Mouse (Mus musculus) forebrain, embryonic 14.5 days (tissue): ENCODE data around the gene Notch1. TPM values are rescaled to one million over a fixed set of nuclear protein-coding genes. Genes with fewer than 3 reads are reported as not detected.

Experiments used
- microRNA-seq: library from miRNA; unstranded; fragments of <30 nt; microRNA quantifications from one replicate; pipeline ENCODE4, GENCODE M21; 2016
- polyA plus RNA-seq: library from polyadenylated mRNA; unstranded; fragments of >200 nt; fragmentation: Nextera tagmentation; extraction: Ambion mirVana; gene quantifications from 2 replicates; pipeline ENCODE4 v1.2.1, GENCODE M21; 2014

Gene Notch1
- polyA plus RNA-seq, 1 experiment from 2014 or later, result 32.3 TPM

Small RNAs within 50 kb of the gene (microRNA-seq; reads per million reads assigned to microRNA genes)
- 1.1 reads per million for gene Mir6996

Other genes with a start within 250 kb of the Notch1 start
- gene Ccdc187, start 222.1 kb downstream of the Notch1 start, polyA plus RNA-seq, result 0.11 and 0.17 TPM in 2 replicates
- 56.0 and 63.6 TPM in 2 replicates for gene Gpsm1, start 201.1 kb downstream of the Notch1 start, polyA plus RNA-seq
- 28.8 and 33.1 TPM in 2 replicates for gene Dnlz, start 164.6 kb downstream of the Notch1 start, polyA plus RNA-seq
- gene Card9, start 155.7 kb downstream of the Notch1 start, polyA plus RNA-seq, result 0.22 and 1.1 TPM in 2 replicates
- 15.7 and 27.1 TPM in 2 replicates for gene Snapc4, start 136.0 kb downstream of the Notch1 start, polyA plus RNA-seq
- 149 and 152 TPM in 2 replicates for gene Entr1, start 127.3 kb downstream of the Notch1 start, polyA plus RNA-seq
- gene Pmpca, start 127.3 kb downstream of the Notch1 start, polyA plus RNA-seq, result 70.1 and 72.6 TPM in 2 replicates
- gene Inpp5e, start 107.5 kb downstream of the Notch1 start, polyA plus RNA-seq, result 13.9 and 16.2 TPM in 2 replicates
- 23.4 and 24.6 TPM in 2 replicates for gene Sec16a, start 71.4 kb downstream of the Notch1 start, polyA plus RNA-seq
- gene Egfl7, start 63.4 kb upstream of the Notch1 start, polyA plus RNA-seq, result 52.5 and 52.8 TPM in 2 replicates
- not detected in 2 replicates for gene Gm20532, start 70.0 kb upstream of the Notch1 start, polyA plus RNA-seq
- 4.0 TPM in 2 replicates for gene Agpat2, start 87.8 kb upstream of the Notch1 start, polyA plus RNA-seq
- gene Fam69b, start 111.8 kb upstream of the Notch1 start, polyA plus RNA-seq, result 97.4 and 101 TPM in 2 replicates
- not detected in 2 replicates for gene Lcn4, start 154.6 kb upstream of the Notch1 start, polyA plus RNA-seq